Mouse (Mus musculus) forebrain, embryonic 15.5 days (tissue): ENCODE data around the gene Tesk1. TPM values are rescaled to one million over a fixed set of nuclear protein-coding genes. Genes with fewer than 3 reads are reported as not detected.

Source experiments
- ATAC-seq: fragments of 200-750 bp; cut with Nextera tagmentation; replicated peaks from 2 replicates; pipeline ENCODE4 v1.8.0; 2017; ENCODE audit warnings: mild to moderate bottlenecking, moderate TSS enrichment, moderate library complexity
- H3K27ac ChIP-seq: fragments of 300-500 bp; sonication (generic); replicated peaks from 2 replicates; pipeline ENCODE4 v1.5.1; 2015; ENCODE audit warnings: mild to moderate bottlenecking, inconsistent platforms
- H3K27me3 ChIP-seq: fragments of 300-500 bp; sonication (generic); 2 replicates; pipeline ENCODE4 v1.6.1; 2015; ENCODE audit warnings: inconsistent platforms
- H3K36me3 ChIP-seq: fragments of 300-500 bp; sonication (generic); 2 replicates; pipeline ENCODE4 v1.6.1; 2015; ENCODE audit warnings: mild to moderate bottlenecking, inconsistent platforms
- H3K4me1 ChIP-seq: fragments of 300-500 bp; sonication (generic); 2 replicates; pipeline ENCODE4 v1.6.1; 2015; ENCODE audit warnings: inconsistent platforms
- H3K4me2 ChIP-seq: fragments of 300-500 bp; sonication (generic); replicated peaks from 2 replicates; pipeline ENCODE4 v1.6.1; 2015; ENCODE audit warnings: mild to moderate bottlenecking, inconsistent platforms
- H3K4me3 ChIP-seq: fragments of 300-500 bp; sonication (generic); 2 replicates; pipeline ENCODE4 v1.5.1; 2015; ENCODE audit warnings: mild to moderate bottlenecking, inconsistent platforms
- H3K9ac ChIP-seq: fragments of 300-500 bp; sonication (generic); replicated peaks from 2 replicates; pipeline ENCODE4 v1.6.1; 2015; ENCODE audit warnings: mild to moderate bottlenecking, inconsistent platforms
- H3K9me3 ChIP-seq: fragments of 300-500 bp; sonication (generic); 2 replicates; pipeline ENCODE4 v1.6.1; 2016; ENCODE audit warnings: inconsistent platforms
- WGBS: fragments of 180-500 bp; shearing (Covaris S2); methylation state at CpG from one replicate; pipeline ENCODE4 v1.1.7; 2015; ENCODE audit warnings: mixed read lengths; 5-methylcytosine and 5-hydroxymethylcytosine counted together
- polyA plus RNA-seq: library from polyadenylated mRNA; unstranded; fragments of >200 nt; fragmentation: Nextera tagmentation; extraction: Ambion mirVana; gene quantifications from 2 replicates; pipeline ENCODE4 v1.2.1, GENCODE M21; 2015

Gene Tesk1
- polyA plus RNA-seq, 1 experiment from 2014 or later, result 10.7 TPM

DNA sequence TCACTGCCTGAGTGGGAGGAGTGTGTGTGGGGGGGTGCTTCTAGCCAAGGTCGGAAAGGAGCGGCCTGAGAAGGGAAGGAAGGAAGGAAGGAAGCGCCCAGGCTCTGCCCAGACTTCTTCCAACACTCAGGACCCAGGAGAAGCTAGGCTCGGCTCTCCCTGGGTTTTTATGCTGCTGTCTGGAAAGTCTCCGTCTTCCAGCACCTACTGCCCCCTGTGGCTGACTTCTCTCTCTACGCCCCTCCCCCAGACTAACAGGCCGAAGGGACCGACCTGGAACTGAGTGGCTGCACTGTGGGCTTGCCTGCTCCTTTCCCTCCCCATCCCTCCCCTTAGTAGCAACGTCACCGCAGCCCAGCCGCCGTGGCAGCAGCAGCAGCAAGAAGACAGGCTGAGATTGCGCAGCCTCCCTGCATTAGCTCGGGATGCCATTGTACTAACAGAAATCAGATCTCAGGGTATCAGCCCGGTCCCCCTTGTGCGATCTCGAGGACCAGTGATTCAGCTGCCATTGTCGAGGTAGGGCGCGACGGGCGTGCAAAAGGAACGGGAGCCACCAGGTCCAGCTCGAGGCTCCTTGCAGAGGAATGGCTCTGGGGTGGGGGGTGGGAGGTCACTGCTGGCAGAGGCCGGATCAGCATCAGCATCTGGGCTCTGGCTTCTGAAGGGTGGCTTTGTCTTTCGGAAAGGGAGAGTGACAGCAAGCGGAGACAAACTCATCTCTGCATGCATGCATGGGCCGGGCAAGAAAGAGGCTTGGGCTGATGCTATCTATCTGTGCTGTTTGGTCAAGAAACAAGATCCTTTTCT lies 35.4 kb upstream of the Tesk1 start:
- H3K9me3 ChIP-seq, result no peaks in the 10 kb centered on the region
- 1% methylated on average over 28 of the region's 28 CpGs for WGBS
- H3K27me3 ChIP-seq, result no peaks in the 10 kb centered on the region
- peak overlapping the region; percentile 67 for H3K4me2 ChIP-seq
- H3K36me3 ChIP-seq, result no peaks in the 10 kb centered on the region
- peaks cover 42% of the 10 kb centered on the region for H3K4me1 ChIP-seq
- H3K27ac ChIP-seq, result peak overlapping the region; percentile 98
- peak overlapping the region; percentile 80 for H3K4me3 ChIP-seq
- peak overlapping the region; percentile 89 for H3K9ac ChIP-seq
- peak; percentile 96 for ATAC-seq

DNA sequence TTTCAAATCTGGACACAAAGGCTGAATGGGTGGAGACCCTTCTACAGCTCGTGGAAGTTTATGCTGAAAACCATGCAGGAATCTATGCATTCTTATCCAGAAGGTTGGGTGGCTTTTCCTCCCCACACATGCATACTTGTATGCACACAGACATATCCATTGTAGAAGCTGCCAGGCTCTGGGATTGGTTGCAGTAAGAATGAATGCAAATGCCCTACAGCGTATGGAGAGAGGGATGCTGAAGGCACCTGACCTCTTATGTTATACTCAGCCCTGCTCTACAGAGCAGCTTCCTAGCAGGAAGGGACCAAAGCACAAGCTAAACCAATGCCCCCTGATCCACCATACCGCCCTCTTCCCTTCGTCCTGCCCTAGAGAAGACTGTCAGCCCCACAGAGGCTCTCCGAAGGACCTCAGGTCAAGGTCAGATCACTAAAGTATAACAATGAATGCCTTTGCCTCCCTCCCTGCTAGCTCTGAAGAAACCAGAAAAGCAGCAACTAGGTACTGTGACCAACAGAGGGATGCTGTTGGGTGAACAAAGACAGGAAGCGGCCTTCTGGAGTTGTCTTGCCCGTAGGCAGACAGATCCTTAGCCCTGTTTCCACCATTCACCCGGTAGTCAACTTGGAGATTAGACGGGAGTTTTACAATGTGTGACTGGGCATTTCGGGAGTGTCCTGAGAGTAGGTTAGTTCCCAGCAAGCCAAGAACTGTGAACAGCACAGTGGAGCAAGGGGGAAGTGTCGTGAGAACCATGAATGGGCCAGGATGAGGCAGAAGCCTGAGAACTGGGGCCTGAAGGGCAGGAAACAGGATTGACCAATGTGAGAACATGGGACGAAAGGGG lies 34.4 kb upstream of the Tesk1 start:
- 70% methylated on average over 12 of the region's 12 CpGs for WGBS

DNA sequence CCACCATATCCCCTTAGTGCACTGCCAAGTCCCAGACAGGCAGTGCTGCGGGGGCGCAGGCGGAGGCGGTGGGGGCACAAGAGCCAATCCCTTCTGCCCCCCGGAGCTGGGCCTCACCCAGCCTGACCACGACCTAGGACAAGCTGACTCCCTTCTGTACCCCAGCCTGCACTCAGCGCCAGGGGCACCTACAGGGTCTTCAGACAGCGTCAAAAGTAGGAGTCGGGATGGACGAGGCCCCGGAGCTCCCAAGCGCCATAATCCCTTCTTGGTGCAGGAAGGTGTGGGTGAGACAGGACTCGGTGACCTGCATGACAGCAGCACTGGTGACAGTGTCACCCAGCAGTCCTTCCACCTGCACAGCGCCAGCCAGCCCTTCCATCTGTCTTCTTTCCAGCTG lies 27.0 kb upstream of the Tesk1 start:
- no peak overlapping the region for H3K4me2 ChIP-seq
- H3K36me3 ChIP-seq, result peaks cover 32% of the 10 kb centered on the region
- WGBS, result 91% methylated on average over 14 of the region's 14 CpGs
- H3K9ac ChIP-seq, result no peak overlapping the region
- no peaks in the 10 kb centered on the region for H3K27me3 ChIP-seq
- no peak for ATAC-seq
- no peaks in the 10 kb centered on the region for H3K9me3 ChIP-seq
- no peak overlapping the region for H3K4me3 ChIP-seq
- H3K27ac ChIP-seq, result no peak overlapping the region
- peaks cover 13% of the 10 kb centered on the region for H3K4me1 ChIP-seq

More for the DNA sequence above, 34.4 kb upstream of the Tesk1 start:
- Histone ChIP-seq H3K4me2 (peak overlapping the region; percentile 67), H3K9me3 (no peaks in the 10 kb centered on the region), H3K36me3 (no peaks in the 10 kb centered on the region), H3K9ac (peak overlapping the region; percentile 89), H3K27me3 (no peaks in the 10 kb centered on the region), H3K27ac (peak overlapping the region; percentile 98), H3K4me1 (peaks cover 43% of the 10 kb centered on the region), H3K4me3 (peak overlapping the region; percentile 80)
- peak; percentile 57 for ATAC-seq

DNA sequence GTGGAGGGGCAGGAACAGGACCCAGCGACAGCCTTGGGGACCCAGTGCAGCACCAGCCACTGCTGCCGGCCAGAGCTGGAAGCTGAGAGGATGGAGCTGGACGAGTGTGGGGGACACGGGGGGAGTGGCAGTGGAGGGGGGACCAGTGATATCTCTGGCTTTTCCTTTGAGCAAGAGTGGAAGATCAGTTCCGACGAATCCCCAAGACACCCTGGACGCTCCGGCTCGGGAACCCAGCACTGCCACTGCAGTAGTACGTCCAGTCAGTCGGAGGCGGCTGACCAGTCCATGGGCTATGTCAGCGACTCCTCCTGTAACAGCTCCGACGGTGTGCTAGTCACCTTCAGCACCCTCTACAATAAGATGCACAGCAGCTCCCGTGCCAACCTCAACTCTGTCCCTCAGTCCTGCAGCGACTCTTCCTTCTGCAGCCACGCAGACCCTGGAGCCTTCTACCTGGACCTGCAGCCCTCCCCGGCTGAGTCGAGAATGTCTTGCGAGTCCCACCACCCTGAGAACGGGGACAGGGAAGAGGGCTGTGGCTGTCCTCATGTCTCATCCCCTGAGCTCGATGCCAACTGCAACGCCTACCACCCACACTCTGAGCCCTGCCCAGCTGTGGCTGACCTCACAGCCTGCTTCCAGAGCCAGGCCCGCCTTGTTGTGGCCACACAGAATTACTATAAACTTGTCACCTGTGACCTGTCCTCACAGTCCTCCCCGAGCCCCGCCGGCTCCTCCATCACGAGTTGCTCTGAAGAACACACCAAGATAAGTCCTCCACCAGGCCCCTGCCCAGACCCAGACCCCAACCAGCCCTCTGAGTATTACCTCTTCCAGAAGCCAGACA lies 26.3 kb upstream of the Tesk1 start:
- WGBS, result 92% methylated on average over 29 of the region's 29 CpGs

DNA sequence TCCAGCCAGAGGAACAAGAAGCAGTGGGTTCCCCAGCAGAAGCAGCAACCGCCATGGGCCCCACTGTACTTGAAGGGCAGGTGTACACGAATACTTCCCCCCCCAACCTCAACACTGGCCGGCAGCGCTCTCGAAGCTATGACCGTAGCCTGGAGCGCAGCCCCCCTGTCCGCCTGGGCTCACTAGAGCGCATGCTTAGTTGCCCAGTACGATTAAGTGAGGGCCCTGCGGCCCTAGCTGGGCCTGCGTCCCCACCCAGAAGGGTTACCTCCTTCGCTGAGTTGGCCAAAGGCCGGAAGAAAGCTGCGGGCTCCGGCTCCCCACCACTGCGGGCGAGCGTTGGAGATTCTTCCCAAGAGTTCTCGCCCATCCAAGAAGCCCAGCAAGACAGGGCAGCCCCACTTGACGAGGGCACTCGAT lies 25.7 kb upstream of the Tesk1 start:
- no peak overlapping the region for H3K9ac ChIP-seq
- H3K36me3 ChIP-seq, result peaks cover 32% of the 10 kb centered on the region
- H3K4me3 ChIP-seq, result no peak overlapping the region
- H3K4me1 ChIP-seq, result 0 out of 2 replicates have a peak, but pooled peaks cover 7% of the 10 kb centered on the region
- no peak overlapping the region for H3K27ac ChIP-seq
- 95% methylated on average over 22 of the region's 22 CpGs for WGBS
- H3K27me3 ChIP-seq, result no peaks in the 10 kb centered on the region
- H3K9me3 ChIP-seq, result no peaks in the 10 kb centered on the region
- no peak overlapping the region for H3K4me2 ChIP-seq
- no peak for ATAC-seq

More for the DNA sequence above, 26.3 kb upstream of the Tesk1 start:
- no peak overlapping the region for H3K4me3 ChIP-seq
- no peak for ATAC-seq
- 0 out of 2 replicates have a peak, but pooled peaks cover 7% of the 10 kb centered on the region for H3K4me1 ChIP-seq
- H3K9ac ChIP-seq, result no peak overlapping the region
- no peaks in the 10 kb centered on the region for H3K27me3 ChIP-seq
- H3K4me2 ChIP-seq, result no peak overlapping the region
- H3K9me3 ChIP-seq, result no peaks in the 10 kb centered on the region
- H3K27ac ChIP-seq, result no peak overlapping the region
- H3K36me3 ChIP-seq, result peaks cover 32% of the 10 kb centered on the region

DNA sequence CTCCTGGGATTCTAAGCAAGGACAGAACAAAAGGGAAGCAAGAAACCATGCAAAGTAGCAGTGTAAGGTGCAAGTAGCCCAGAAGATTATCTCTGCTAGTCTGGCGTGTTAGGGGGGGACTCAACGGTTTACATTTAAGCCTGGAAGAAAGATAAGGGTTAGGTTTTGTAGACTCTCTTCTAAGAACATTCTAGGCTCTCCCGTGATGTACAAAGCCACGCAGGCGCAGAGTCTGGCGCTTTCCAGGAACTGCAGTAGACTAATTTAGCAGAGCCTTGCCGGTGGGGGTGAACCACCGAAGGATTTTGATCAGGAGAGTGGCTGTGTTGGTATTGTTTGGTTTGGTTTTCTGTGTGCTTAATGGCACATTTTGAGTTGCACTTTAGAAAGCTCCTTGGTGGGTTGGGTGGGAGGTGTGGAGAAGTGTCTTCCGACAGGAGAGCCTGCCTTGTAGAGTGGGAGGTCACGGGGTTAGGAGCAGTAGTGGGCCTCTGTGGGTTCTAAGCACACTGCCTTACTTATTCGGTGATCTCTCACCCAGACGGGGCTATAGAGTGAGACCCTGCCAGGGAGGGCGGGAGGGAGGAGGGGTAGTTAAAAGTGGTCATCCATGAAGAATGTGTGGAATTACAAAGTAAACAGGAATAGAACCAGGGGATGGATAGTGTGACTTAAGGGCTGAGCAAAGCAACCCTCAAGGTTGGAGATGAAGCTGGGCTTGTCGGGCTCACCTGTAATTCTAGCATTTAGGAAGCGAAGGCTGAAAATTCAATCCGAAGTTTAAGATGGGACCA lies 24.3 kb upstream of the Tesk1 start:
- Histone ChIP-seq H3K9me3 (no peaks in the 10 kb centered on the region), H3K27me3 (no peaks in the 10 kb centered on the region)
- ATAC-seq, result no peak

DNA sequence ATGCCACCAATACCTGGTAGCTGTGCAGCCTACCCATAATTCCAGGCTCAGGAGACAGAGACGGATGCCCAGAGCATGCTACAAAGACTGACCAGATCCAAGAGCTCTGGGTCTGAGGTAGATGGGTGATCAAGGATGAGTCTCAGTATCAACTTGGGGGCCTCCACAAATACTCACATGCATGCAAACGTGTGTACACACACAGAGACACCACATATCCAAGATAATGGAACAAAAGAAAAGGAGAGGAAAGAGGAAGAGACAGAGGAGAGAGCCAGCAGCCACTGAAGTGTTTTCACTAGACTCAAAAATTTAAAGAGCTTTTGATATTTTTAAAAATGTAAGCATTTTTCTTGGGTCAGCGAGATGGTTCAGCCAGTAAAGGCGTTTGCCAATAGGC lies 23.3 kb upstream of the Tesk1 start:
- Histone ChIP-seq H3K27me3 (0 out of 2 replicates have a peak, but pooled peaks cover 2% of the 10 kb centered on the region), H3K27ac (no peak overlapping the region), H3K36me3 (peaks cover 55% of the 10 kb centered on the region), H3K9ac (no peak overlapping the region), H3K4me1 (no peaks in the 10 kb centered on the region), H3K4me2 (no peak overlapping the region), H3K9me3 (no peaks in the 10 kb centered on the region), H3K4me3 (no peak overlapping the region)
- 85% methylated on average over 4 of the region's 4 CpGs for WGBS
- ATAC-seq, result no peak

More for the DNA sequence above, 24.3 kb upstream of the Tesk1 start:
- H3K9ac ChIP-seq, result no peak overlapping the region
- H3K4me3 ChIP-seq, result no peak overlapping the region
- H3K4me2 ChIP-seq, result no peak overlapping the region
- no peak overlapping the region for H3K27ac ChIP-seq
- H3K4me1 ChIP-seq, result 0 out of 2 replicates have a peak, but pooled peaks cover 3% of the 10 kb centered on the region
- WGBS, result 86% methylated on average over 16 of the region's 16 CpGs
- H3K36me3 ChIP-seq, result peaks cover 45% of the 10 kb centered on the region

DNA sequence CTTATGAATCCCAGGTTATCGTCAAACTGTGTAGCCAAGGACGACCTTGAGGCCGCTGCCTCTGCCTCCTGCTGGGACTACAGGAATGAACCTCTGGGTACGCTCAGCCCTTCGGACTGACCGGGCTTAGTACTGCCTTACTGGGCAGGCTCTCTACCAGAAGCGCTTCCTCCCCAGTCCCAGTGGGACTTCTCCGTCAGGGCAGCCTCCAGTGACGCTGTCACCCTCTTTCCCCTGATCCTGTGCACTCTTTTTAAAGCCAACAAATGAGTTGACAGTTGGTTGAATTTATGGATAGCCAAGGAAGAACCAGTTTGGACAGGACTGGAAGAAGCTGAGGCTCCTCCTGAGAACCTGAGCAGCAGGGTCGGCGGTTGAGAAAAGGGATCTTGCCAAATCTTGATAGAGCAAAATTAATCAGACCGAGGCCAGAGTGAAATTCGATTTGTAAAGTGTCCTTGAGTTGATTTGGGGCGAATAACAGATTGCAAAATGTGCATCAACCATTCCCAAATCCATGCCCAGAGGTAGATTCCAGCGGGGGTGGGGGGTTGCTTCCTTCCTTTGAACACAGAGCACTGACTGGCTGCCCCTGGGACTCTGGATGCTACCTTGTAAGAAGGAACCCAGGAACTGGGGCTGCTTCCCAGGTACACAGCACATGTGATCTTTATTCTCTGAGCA lies 22.6 kb upstream of the Tesk1 start:
- Histone ChIP-seq H3K27me3 (0 out of 2 replicates have a peak, but pooled peaks cover 6% of the 10 kb centered on the region), H3K27ac (no peak overlapping the region), H3K36me3 (peaks cover 61% of the 10 kb centered on the region), H3K9me3 (no peaks in the 10 kb centered on the region), H3K4me1 (no peaks in the 10 kb centered on the region), H3K9ac (no peak overlapping the region), H3K4me3 (no peak overlapping the region), H3K4me2 (no peak overlapping the region)
- WGBS, result 74% methylated on average over 15 of the region's 15 CpGs
- no peak for ATAC-seq

DNA sequence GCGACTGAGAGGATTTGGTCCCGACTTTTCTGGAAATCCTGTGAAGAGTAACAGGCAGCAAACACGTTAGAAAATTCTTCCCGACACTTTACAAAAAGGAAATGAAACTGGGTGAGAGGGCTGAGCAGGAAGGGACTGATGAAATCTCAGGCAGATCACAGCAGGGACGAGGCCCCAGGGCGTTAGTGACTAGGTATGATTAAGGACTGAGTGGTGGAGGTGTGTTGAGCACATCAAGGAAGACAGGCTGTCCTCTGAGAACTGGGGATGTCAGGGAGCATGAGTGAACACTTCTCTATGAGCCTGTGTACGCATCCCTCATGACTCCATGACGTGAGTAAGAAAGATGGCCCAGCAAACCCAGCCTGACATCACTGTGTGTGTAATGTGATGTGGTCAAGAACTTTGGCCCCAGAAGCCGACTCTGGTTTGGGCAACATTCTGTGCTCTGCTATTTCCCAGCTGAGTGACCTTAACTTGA lies 21.9 kb upstream of the Tesk1 start:
- no peak overlapping the region for H3K4me3 ChIP-seq
- no peak for ATAC-seq
- H3K9ac ChIP-seq, result no peak overlapping the region
- H3K27ac ChIP-seq, result no peak overlapping the region
- H3K4me1 ChIP-seq, result no peaks in the 10 kb centered on the region
- H3K36me3 ChIP-seq, result peaks cover 65% of the 10 kb centered on the region
- H3K27me3 ChIP-seq, result 0 out of 2 replicates have a peak, but pooled peaks cover 6% of the 10 kb centered on the region
- WGBS, result 78% methylated on average over 9 of the region's 9 CpGs
- no peaks in the 10 kb centered on the region for H3K9me3 ChIP-seq
- no peak overlapping the region for H3K4me2 ChIP-seq

DNA sequence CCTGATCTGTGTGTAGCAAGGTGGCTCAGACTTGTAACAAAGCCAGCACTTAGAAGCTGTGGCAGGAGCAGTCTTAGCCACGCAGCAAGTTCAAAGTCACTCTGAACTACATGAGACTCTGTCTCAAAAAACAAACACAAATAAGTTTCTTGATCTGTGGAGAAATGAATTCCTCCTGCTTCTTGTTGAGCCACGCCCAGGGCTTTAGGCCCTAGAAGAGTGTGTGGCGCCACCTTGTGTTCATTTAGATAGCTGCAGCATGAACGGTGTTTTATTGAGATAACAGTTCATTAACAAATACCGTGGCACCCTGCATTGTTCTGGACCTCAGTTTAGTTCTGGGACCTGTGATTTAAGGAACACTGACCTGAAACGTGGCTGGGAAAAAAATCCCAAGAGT lies 21.4 kb upstream of the Tesk1 start:
- Histone ChIP-seq H3K4me2 (no peak overlapping the region), H3K4me1 (no peaks in the 10 kb centered on the region), H3K36me3 (peaks cover 65% of the 10 kb centered on the region), H3K4me3 (no peak overlapping the region), H3K27ac (no peak overlapping the region), H3K9ac (no peak overlapping the region), H3K9me3 (no peaks in the 10 kb centered on the region), H3K27me3 (0 out of 2 replicates have a peak, but pooled peaks cover 6% of the 10 kb centered on the region)
- WGBS, result 6% methylated on average over 6 of the region's 6 CpGs
- peak; percentile 30 for ATAC-seq
